Mouse (Mus musculus): ENCODE data around the gene Cabin1.
"Not testable (repeated sequence)": the region's sequence is repeated elsewhere in the genome, so short reads cannot be mapped to it uniquely, and the experiment has no call there.

The Cabin1 gene

GRCm38 (mm10) chr10:75767756-75768155, 3.6 kb upstream of the Cabin1 start:
- DNase-seq (ENCODE audit: low read depth, low spot score): not testable (repeated sequence)

GRCm38 (mm10) chr10:75766856-75767255, 2.7 kb upstream of the Cabin1 start:
- no peak for DNase-seq (ENCODE audit: low read depth, low spot score)

- peak; percentile 84 for DNase-seq (ENCODE audit: low read depth, low spot score)
These were observed 655 bp upstream of the Cabin1 start for GRCm38 (mm10) chr10:75764519-75765473.

- DNase-seq (ENCODE audit: low read depth, low spot score): no peak
These were observed 1.7 kb downstream of the Cabin1 start for GRCm38 (mm10) chr10:75762413-75762812.

- no peak for DNase-seq (ENCODE audit: low read depth, low spot score)
These were observed 3.8 kb downstream of the Cabin1 start for GRCm38 (mm10) chr10:75760311-75760710.

- no peak for DNase-seq (ENCODE audit: low read depth, low spot score)
These were observed 7.4 kb downstream of the Cabin1 start for GRCm38 (mm10) chr10:75756719-75757118.

GRCm38 (mm10) chr10:75744017-75744416, 20.1 kb downstream of the Cabin1 start:
- peak; percentile 81 for DNase-seq (ENCODE audit: low read depth, low spot score)

- DNase-seq (ENCODE audit: low read depth, low spot score): no peak
These were observed 20.8 kb downstream of the Cabin1 start for GRCm38 (mm10) chr10:75743369-75743768.

- DNase-seq (ENCODE audit: low read depth, low spot score): no peak
These were observed 23.3 kb downstream of the Cabin1 start for GRCm38 (mm10) chr10:75740866-75741265.

GRCm38 (mm10) chr10:75725449-75725848, 38.7 kb downstream of the Cabin1 start:
- DNase-seq (ENCODE audit: low read depth, low spot score): no peak

- no peak for DNase-seq (ENCODE audit: low read depth, low spot score)
These were observed 43.9 kb downstream of the Cabin1 start for GRCm38 (mm10) chr10:75720215-75720614.

GRCm38 (mm10) chr10:75714795-75715194, 49.3 kb downstream of the Cabin1 start:
- DNase-seq (ENCODE audit: low read depth, low spot score): no peak

GRCm38 (mm10) chr10:75713026-75713425, 51.1 kb downstream of the Cabin1 start:
- no peak for DNase-seq (ENCODE audit: low read depth, low spot score)

- no peak for DNase-seq (ENCODE audit: low read depth, low spot score)
These were observed 53.9 kb downstream of the Cabin1 start for GRCm38 (mm10) chr10:75710210-75710609.

GRCm38 (mm10) chr10:75709261-75709660, 54.9 kb downstream of the Cabin1 start:
- no peak for DNase-seq (ENCODE audit: low read depth, low spot score)

GRCm38 (mm10) chr10:75708633-75708992, 55.5 kb downstream of the Cabin1 start:
- DNase-seq (ENCODE audit: low read depth, low spot score): no peak

- DNase-seq (ENCODE audit: low read depth, low spot score): no peak
These were observed 56.1 kb downstream of the Cabin1 start for GRCm38 (mm10) chr10:75707901-75708632.

GRCm38 (mm10) chr10:75706632-75707216, 57.4 kb downstream of the Cabin1 start:
- no peak for DNase-seq (ENCODE audit: low read depth, low spot score)

GRCm38 (mm10) chr10:75705681-75706400, 58.3 kb downstream of the Cabin1 start:
- no peak for DNase-seq (ENCODE audit: low read depth, low spot score)

GRCm38 (mm10) chr10:75704212-75705185, 59.6 kb downstream of the Cabin1 start:
- DNase-seq (ENCODE audit: low read depth, low spot score): no peak
